Mouse (Mus musculus): ENCODE measurements around the gene Ssh1. TPM values are rescaled to one million over a fixed set of nuclear protein-coding genes. Genes with fewer than 3 reads are reported as not detected.

Gene Ssh1
- polyA plus RNA-seq, 2 experiments = 12.0 to 24.6 TPM

- 79% methylated on average over 18 of the region's 18 CpGs for WGBS
- ATAC-seq (ENCODE audit: low FRiP score, low read depth) = no peak
- Histone ChIP-seq H3K36me3 (ENCODE audit: control insufficient read depth, insufficient read depth, low read length) (no peaks in the 10 kb centered on the region; the same call in 1 of the 2 replicates), H3K9me3 (ENCODE audit: control insufficient read depth, low read length) (no peaks in the 10 kb centered on the region), H3K27me3 (ENCODE audit: control insufficient read depth, insufficient read depth, low read length) (no peaks in the 10 kb centered on the region), H3K4me1 (ENCODE audit: control insufficient read depth, insufficient read depth, low read length) (peaks cover 24% of the 10 kb centered on the region), H3K4me3 (replicated peaks; ENCODE audit: low read length) (no peak overlapping the region), H3K4me2 (replicated peaks; ENCODE audit: low read depth, low read length, severe bottlenecking) (no peak overlapping the region), H3K9ac (ENCODE audit: low read depth, low read length, severe bottlenecking) (no peak overlapping the region), H3K27ac (replicated peaks; ENCODE audit: low read depth, low read length) (0 out of 2 replicates have a peak overlapping the region, but pooled peaks have one; percentile 33)
- DNase-seq (ENCODE audit: low spot score) = peak; percentile 6
- no peak for TF ChIP-seq POLR2A (IDR thresholded peaks at IDR 0.05; ENCODE audit: borderline replicate concordance, extremely low read depth, insufficient read depth, insufficient read length)
Measured at GRCm38 (mm10) chr5:113890874-113891273, 102.8 kb downstream of the Ssh1 start.

- TF ChIP-seq POLR2A (IDR thresholded peaks at IDR 0.05; ENCODE audit: borderline replicate concordance, extremely low read depth, insufficient read depth, insufficient read length) = no peak
- H3K27ac ChIP-seq (replicated peaks; ENCODE audit: low read depth, low read length) = no peak overlapping the region
- 36% methylated on average over 4 of the region's 4 CpGs for WGBS
Measured at GRCm38 (mm10) chr5:113889912-113890311, 103.8 kb downstream of the Ssh1 start.

GRCm38 (mm10) chr5:113889181-113889906 is 104.3 kb downstream of the Ssh1 start:
- H3K4me2 ChIP-seq (replicated peaks; ENCODE audit: low read depth, low read length, severe bottlenecking) = peak overlapping the region; percentile 19; the same call in 1 of the 2 replicates
- H3K4me1 ChIP-seq (ENCODE audit: control insufficient read depth, insufficient read depth, low read length) = peaks cover 24% of the 10 kb centered on the region
- no peak overlapping the region for H3K4me3 ChIP-seq (replicated peaks; ENCODE audit: low read length)
- peak; percentile 34 for DNase-seq (ENCODE audit: low spot score)
- no peaks in the 10 kb centered on the region for H3K36me3 ChIP-seq (ENCODE audit: control insufficient read depth, insufficient read depth, low read length)
- H3K27me3 ChIP-seq (ENCODE audit: control insufficient read depth, insufficient read depth, low read length) = no peaks in the 10 kb centered on the region
- ATAC-seq (ENCODE audit: low FRiP score, low read depth) = no peak
- peak overlapping the region; percentile 61 for H3K27ac ChIP-seq (replicated peaks; ENCODE audit: low read depth, low read length)
- 0 out of 2 replicates have a peak overlapping the region, but pooled peaks have one; percentile 4 for H3K9ac ChIP-seq (ENCODE audit: low read depth, low read length, severe bottlenecking)
- no peak for TF ChIP-seq POLR2A (IDR thresholded peaks at IDR 0.05; ENCODE audit: borderline replicate concordance, extremely low read depth, insufficient read depth, insufficient read length)
- WGBS = 14% methylated on average over 19 of the region's 19 CpGs
- H3K9me3 ChIP-seq (ENCODE audit: control insufficient read depth, low read length) = no peaks in the 10 kb centered on the region

More at GRCm38 (mm10) chr5:113889912-113890311, 103.8 kb downstream of the Ssh1 start:
- no peak for DNase-seq (ENCODE audit: low spot score)
- H3K9ac ChIP-seq (ENCODE audit: low read depth, low read length, severe bottlenecking) = no peak overlapping the region
- H3K4me2 ChIP-seq (replicated peaks; ENCODE audit: low read depth, low read length, severe bottlenecking) = no peak overlapping the region
- ATAC-seq (ENCODE audit: low FRiP score, low read depth) = no peak
- H3K36me3 ChIP-seq (ENCODE audit: control insufficient read depth, insufficient read depth, low read length) = no peaks in the 10 kb centered on the region; the same call in 1 of the 2 replicates
- no peak overlapping the region for H3K4me3 ChIP-seq (replicated peaks; ENCODE audit: low read length)
- H3K4me1 ChIP-seq (ENCODE audit: control insufficient read depth, insufficient read depth, low read length) = peaks cover 24% of the 10 kb centered on the region
- no peaks in the 10 kb centered on the region for H3K9me3 ChIP-seq (ENCODE audit: control insufficient read depth, low read length)
- no peaks in the 10 kb centered on the region for H3K27me3 ChIP-seq (ENCODE audit: control insufficient read depth, insufficient read depth, low read length)

DNA sequence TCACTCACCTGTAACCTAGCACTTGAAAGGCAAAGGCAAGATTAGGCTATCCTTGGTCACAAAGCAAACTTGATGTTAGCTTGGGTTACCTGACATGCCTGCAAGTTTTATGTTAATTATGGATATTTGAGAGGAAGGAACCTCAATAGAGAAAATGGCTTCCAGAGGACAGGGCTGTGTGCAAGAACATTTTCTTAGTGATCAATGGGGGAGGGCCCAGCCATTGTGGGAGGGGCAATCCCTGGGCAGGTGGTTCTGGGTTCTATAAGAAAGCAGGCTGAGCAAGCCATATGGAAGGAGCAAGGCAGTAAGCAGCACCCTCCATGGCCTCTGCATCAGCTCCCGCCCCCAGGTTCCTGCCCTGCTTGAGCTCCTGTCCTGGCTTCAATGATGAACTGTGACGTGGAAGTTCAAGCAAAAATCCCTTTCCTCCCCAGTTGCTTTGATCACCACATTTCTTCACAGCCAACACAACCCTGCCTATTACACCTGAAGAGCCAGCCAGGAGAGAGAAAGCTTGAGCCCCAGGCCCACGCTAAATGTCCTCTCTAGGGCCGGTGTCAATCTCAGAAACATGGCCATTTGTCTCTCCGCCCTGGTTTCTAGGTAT is 105.4 kb downstream of the Ssh1 start:
- Histone ChIP-seq H3K9me3 (ENCODE audit: control insufficient read depth, low read length) (no peaks in the 10 kb centered on the region), H3K27ac (replicated peaks; ENCODE audit: low read depth, low read length) (no peak overlapping the region), H3K4me1 (ENCODE audit: control insufficient read depth, insufficient read depth, low read length) (peaks cover 25% of the 10 kb centered on the region), H3K27me3 (ENCODE audit: control insufficient read depth, insufficient read depth, low read length) (no peaks in the 10 kb centered on the region), H3K4me3 (replicated peaks; ENCODE audit: low read length) (no peak overlapping the region), H3K4me2 (replicated peaks; ENCODE audit: low read depth, low read length, severe bottlenecking) (no peak overlapping the region), H3K36me3 (ENCODE audit: control insufficient read depth, insufficient read depth, low read length) (no peaks in the 10 kb centered on the region), H3K9ac (ENCODE audit: low read depth, low read length, severe bottlenecking) (no peak overlapping the region)
- ATAC-seq (ENCODE audit: low FRiP score, low read depth) = no peak
- WGBS = 92% methylated on average over 5 of the region's 5 CpGs
- TF ChIP-seq POLR2A (IDR thresholded peaks at IDR 0.05; ENCODE audit: borderline replicate concordance, extremely low read depth, insufficient read depth, insufficient read length) = no peak
- DNase-seq (ENCODE audit: low spot score) = no peak

DNA sequence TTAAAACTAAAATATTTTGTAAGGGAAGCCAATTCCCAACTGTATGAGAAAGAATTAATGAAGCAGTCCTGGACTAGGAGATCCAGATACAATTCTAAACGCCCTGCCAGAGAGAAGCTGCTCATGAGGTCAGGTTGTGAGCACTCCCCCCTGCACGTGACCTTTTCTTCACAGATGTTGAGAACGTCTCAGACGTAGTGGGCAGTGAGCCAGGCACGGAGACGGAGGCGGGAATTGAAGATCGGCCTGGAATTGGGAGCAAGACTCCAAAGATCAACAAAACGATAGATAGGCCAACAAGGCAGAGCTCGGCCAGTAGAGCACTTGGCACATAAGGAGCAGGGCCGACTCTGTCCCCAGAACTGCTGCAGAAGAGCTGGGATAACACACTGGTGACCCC is 106.6 kb downstream of the Ssh1 start:
- H3K4me2 ChIP-seq (replicated peaks; ENCODE audit: low read depth, low read length, severe bottlenecking) = no peak overlapping the region
- TF ChIP-seq POLR2A (IDR thresholded peaks at IDR 0.05; ENCODE audit: borderline replicate concordance, extremely low read depth, insufficient read depth, insufficient read length) = no peak

More for the DNA sequence above, 106.6 kb downstream of the Ssh1 start:
- peak; percentile 18 for DNase-seq (ENCODE audit: low spot score)
- Histone ChIP-seq H3K27ac (replicated peaks; ENCODE audit: low read depth, low read length) (no peak overlapping the region), H3K9ac (ENCODE audit: low read depth, low read length, severe bottlenecking) (no peak overlapping the region), H3K27me3 (ENCODE audit: control insufficient read depth, insufficient read depth, low read length) (no peaks in the 10 kb centered on the region), H3K4me3 (replicated peaks; ENCODE audit: low read length) (no peak overlapping the region), H3K9me3 (ENCODE audit: control insufficient read depth, low read length) (no peaks in the 10 kb centered on the region), H3K4me1 (ENCODE audit: control insufficient read depth, insufficient read depth, low read length) (peaks cover 34% of the 10 kb centered on the region), H3K36me3 (ENCODE audit: control insufficient read depth, insufficient read depth, low read length) (no peaks in the 10 kb centered on the region)
- WGBS = 63% methylated on average over 11 of the region's 11 CpGs
- no peak for ATAC-seq (ENCODE audit: low FRiP score, low read depth)

Other genes starting within 250 kb of the Ssh1 start
- 56.8 and 57.3 TPM in 2 replicates for gene Sart3, start 221.4 kb downstream of the Ssh1 start, polyA plus RNA-seq (2012; rRNA removed)
- 41.7 and 45.8 TPM in 2 replicates for gene Sart3, start 221.4 kb downstream of the Ssh1 start, polyA plus RNA-seq (2014; fragmentation: Nextera tagmentation; extraction: Ambion mirVana)
- gene Iscu, start 221.1 kb downstream of the Ssh1 start, polyA plus RNA-seq (2012; rRNA removed) = 80.8 and 85.4 TPM in 2 replicates
- gene Iscu, start 221.1 kb downstream of the Ssh1 start, polyA plus RNA-seq (2014; fragmentation: Nextera tagmentation; extraction: Ambion mirVana) = 102 and 106 TPM in 2 replicates
- 86.0 and 118 TPM in 2 replicates for gene Tmem119, start 193.4 kb downstream of the Ssh1 start, polyA plus RNA-seq (2012; rRNA removed)
- 107 and 117 TPM in 2 replicates for gene Tmem119, start 193.4 kb downstream of the Ssh1 start, polyA plus RNA-seq (2014; fragmentation: Nextera tagmentation; extraction: Ambion mirVana)
- gene Selplg, start 161.2 kb downstream of the Ssh1 start, polyA plus RNA-seq (2012; rRNA removed) = 4.0 and 4.6 TPM in 2 replicates
- 4.9 and 5.4 TPM in 2 replicates for gene Selplg, start 161.2 kb downstream of the Ssh1 start, polyA plus RNA-seq (2014; fragmentation: Nextera tagmentation; extraction: Ambion mirVana)
- 63.8 and 68.9 TPM in 2 replicates for gene Coro1c, start 85.1 kb downstream of the Ssh1 start, polyA plus RNA-seq (2012; rRNA removed)
- 92.4 and 96.9 TPM in 2 replicates for gene Coro1c, start 85.1 kb downstream of the Ssh1 start, polyA plus RNA-seq (2014; fragmentation: Nextera tagmentation; extraction: Ambion mirVana)
- 0.05 TPM in 1 of 2 replicates, not detected in the other for gene Dao, start 9.8 kb upstream of the Ssh1 start, polyA plus RNA-seq (2012; rRNA removed)
- gene Dao, start 9.8 kb upstream of the Ssh1 start, polyA plus RNA-seq (2014; fragmentation: Nextera tagmentation; extraction: Ambion mirVana) = not detected in 2 replicates
- 29.0 and 35.3 TPM in 2 replicates for gene Usp30, start 71.6 kb upstream of the Ssh1 start, polyA plus RNA-seq (2012; rRNA removed)
- 11.4 and 13.4 TPM in 2 replicates for gene Usp30, start 71.6 kb upstream of the Ssh1 start, polyA plus RNA-seq (2014; fragmentation: Nextera tagmentation; extraction: Ambion mirVana)
- 0.10 and 0.21 TPM in 2 replicates for gene Svop, start 97.7 kb upstream of the Ssh1 start, polyA plus RNA-seq (2012; rRNA removed)
- gene Svop, start 97.7 kb upstream of the Ssh1 start, polyA plus RNA-seq (2014; fragmentation: Nextera tagmentation; extraction: Ambion mirVana) = 0.11 TPM in 1 of 2 replicates, not detected in the other
- 15.5 and 18.9 TPM in 2 replicates for gene Alkbh2, start 134.3 kb upstream of the Ssh1 start, polyA plus RNA-seq (2012; rRNA removed)
- gene Alkbh2, start 134.3 kb upstream of the Ssh1 start, polyA plus RNA-seq (2014; fragmentation: Nextera tagmentation; extraction: Ambion mirVana) = 10.9 and 11.5 TPM in 2 replicates
- gene Ung, start 136.5 kb upstream of the Ssh1 start, polyA plus RNA-seq (2012; rRNA removed) = 31.4 and 34.0 TPM in 2 replicates
- 23.7 and 26.0 TPM in 2 replicates for gene Ung, start 136.5 kb upstream of the Ssh1 start, polyA plus RNA-seq (2014; fragmentation: Nextera tagmentation; extraction: Ambion mirVana)
- 4.9 and 6.0 TPM in 2 replicates for gene Acacb, start 152.6 kb upstream of the Ssh1 start, polyA plus RNA-seq (2012; rRNA removed)
- gene Acacb, start 152.6 kb upstream of the Ssh1 start, polyA plus RNA-seq (2014; fragmentation: Nextera tagmentation; extraction: Ambion mirVana) = 2.7 and 3.7 TPM in 2 replicates